Mouse (Mus musculus): ENCODE data around the gene Tmem184a.

DNA sequence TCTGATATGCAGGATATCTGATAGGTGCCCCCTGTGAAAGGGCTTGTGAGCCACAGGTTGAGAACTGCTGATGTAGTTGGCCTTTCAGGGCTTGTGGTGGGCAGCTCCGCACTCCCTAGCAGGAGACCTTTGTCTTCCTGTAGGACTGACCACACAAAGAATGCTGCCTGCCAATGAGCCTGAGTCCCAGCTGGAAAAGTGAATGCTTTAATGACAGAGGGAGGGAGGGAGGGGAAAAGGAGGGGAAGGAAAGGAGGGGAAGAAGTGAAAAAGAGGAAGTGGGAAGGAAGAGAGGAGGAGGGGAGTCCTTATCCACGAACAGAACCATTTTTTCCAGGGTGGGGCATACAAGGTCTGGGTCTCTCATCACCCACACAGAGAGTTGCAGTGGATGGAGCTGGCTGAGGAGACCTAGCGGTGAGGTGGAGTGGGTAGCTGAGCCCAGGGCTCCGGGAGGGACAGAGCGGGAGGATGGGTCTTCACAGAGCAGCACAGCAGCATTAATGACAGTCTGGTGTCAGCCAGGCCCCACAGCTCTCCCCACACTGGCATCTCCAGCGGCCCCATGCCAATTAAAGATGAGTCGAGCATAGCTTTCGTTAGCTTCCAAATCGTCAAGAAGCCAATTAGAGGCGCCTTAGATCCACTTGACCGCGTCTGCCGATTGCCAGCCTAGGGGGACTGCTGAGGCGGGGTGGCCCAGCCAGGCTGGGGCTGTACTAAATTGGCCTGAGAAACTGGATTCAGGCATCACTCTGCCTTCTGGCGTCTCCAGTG lies 40.8 kb upstream of the Tmem184a start:
- TF ChIP-seq CTCF (IDR thresholded peaks at IDR 0.05; ENCODE audit: insufficient read depth, low read depth, low read length): no peak
- TF ChIP-seq POLR2A (IDR thresholded peaks at IDR 0.05; ENCODE audit: insufficient read depth, low read depth, low read length): no peak

All from olfactory bulb, adult 2 months (tissue).